9 mouse cellular contexts compared by ENCODE assay signal in the genomic region with DNA sequence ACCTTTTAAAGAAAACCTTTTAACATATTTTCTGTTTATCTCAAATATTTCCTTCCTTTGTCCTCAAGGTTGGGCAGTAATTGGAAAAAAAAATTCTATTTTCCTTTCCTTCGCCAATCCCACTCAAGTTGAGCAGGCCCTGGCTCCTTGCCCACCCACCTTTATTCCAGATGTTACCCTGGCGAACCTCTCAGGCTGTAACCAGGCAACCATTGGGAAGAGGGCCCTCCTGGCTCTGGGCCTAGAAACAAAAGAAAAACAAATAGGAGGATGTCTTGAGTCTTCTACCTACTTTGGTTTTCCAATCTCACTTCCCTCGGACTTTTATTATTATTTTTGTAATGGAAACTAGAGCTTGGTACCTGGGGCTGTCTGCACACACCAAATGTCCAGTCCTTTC.
DNase-seq lines count a peak whose midpoint lies in the region; ATAC-seq lines count a peak whose summit lies in the region.
"Had no signal": no experiment of that assay in that cellular context is flagged by ENCODE, and none has a peak within 500 bp of the region (broad histone marks: within the 10 kb centered on the region; RNA-seq: fewer than 3 reads in every experiment).

No protein-coding gene starts in this region.

- no peak overlapping the region for H3K9ac ChIP-seq in intestine, embryonic 14.5 days (ENCODE audit: low read length)
- no peak overlapping the region for H3K9ac ChIP-seq in intestine, embryonic 15.5 days

- H3K27ac ChIP-seq in intestine, embryonic 14.5 days (ENCODE audit: low read depth) = no peak overlapping the region
- no peak overlapping the region for H3K27ac ChIP-seq in intestine, embryonic 15.5 days

- peak; percentile 52 for DNase-seq in intestine, embryonic 14.5 days (ENCODE audit: low spot score)
- peak; percentile 10 for DNase-seq in urinary bladder, postnatal 14 days (ENCODE audit: low spot score)
- no peak for DNase-seq in urinary bladder, postnatal 10 days (ENCODE audit: low spot score)
- peak; percentile 53 to 72 for DNase-seq in gastrocnemius, postnatal 4 days (ENCODE audit: low spot score in 2 of 2)
- peak; percentile 72 for DNase-seq in testis, postnatal 10 days (ENCODE audit: low spot score)
- no peak for DNase-seq in frontal cortex, postnatal 25 days (ENCODE audit: low spot score in 2 of 2)
- DNase-seq: lung, postnatal 14 days had no signal

- no peak overlapping the region for H3K4me2 ChIP-seq in intestine, embryonic 14.5 days (ENCODE audit: low read length)
- H3K4me2 ChIP-seq in intestine, embryonic 15.5 days (replicated peaks) = no peak overlapping the region

- no peaks in the 10 kb centered on the region for H3K27me3 ChIP-seq in intestine, embryonic 14.5 days (replicated peaks; ENCODE audit: control insufficient read depth, insufficient read depth, low read length)
- no peaks in the 10 kb centered on the region for H3K27me3 ChIP-seq in intestine, embryonic 15.5 days (replicated peaks)

- H3K4me3 ChIP-seq in intestine, embryonic 14.5 days (ENCODE audit: low read depth, low read length) = no peak overlapping the region
- no peak overlapping the region for H3K4me3 ChIP-seq in intestine, embryonic 15.5 days (replicated peaks)

- H3K9me3 ChIP-seq in intestine, embryonic 14.5 days (ENCODE audit: control insufficient read depth, low read length) = no peaks in the 10 kb centered on the region
- no peaks in the 10 kb centered on the region for H3K9me3 ChIP-seq in intestine, embryonic 15.5 days

- no peaks in the 10 kb centered on the region for H3K4me1 ChIP-seq in intestine, embryonic 14.5 days (replicated peaks; ENCODE audit: control insufficient read depth, insufficient read depth, low read length)
- H3K4me1 ChIP-seq in intestine, embryonic 15.5 days (replicated peaks) = no peaks in the 10 kb centered on the region

- H3K36me3 ChIP-seq in intestine, embryonic 14.5 days (ENCODE audit: control insufficient read depth, insufficient read depth, low read length) = no peaks in the 10 kb centered on the region
- no peaks in the 10 kb centered on the region for H3K36me3 ChIP-seq in intestine, embryonic 15.5 days

- no peak for ATAC-seq in intestine, embryonic 14.5 days (replicated peaks; ENCODE audit: low FRiP score, low TSS enrichment, low read depth)
- ATAC-seq in intestine, embryonic 15.5 days = no peak
- no peak for ATAC-seq in erythroblast, adult 5-6 weeks (replicated peaks; ENCODE audit: low FRiP score, poor library complexity, severe bottlenecking)

- 35% methylated on average over 3 of the region's 3 CpGs for WGBS in intestine, embryonic 14.5 days
- WGBS in intestine, embryonic 15.5 days = 42% methylated on average over 3 of the region's 3 CpGs

Comparison
In these comparisons a context has a peak if more than half of its experiments do, and no peak if none do; other contexts are left out.
1. DNase-seq: peak in intestine, embryonic 14.5 days (single experiment), urinary bladder, postnatal 14 days (single experiment), gastrocnemius, postnatal 4 days (2 of 2) and testis, postnatal 10 days (single experiment); none in urinary bladder, postnatal 10 days (single experiment) and frontal cortex, postnatal 25 days (0 of 2).